Mouse (Mus musculus) hindbrain, postnatal 0 days (tissue): ENCODE measurements around the gene Nectin1. TPM values are rescaled to one million over a fixed set of nuclear protein-coding genes. Genes with fewer than 3 reads are reported as not detected.

Experiments used
- ATAC-seq: fragments of 200-750 bp; cut with Nextera tagmentation; 2 replicates; pipeline ENCODE4 v1.8.0; 2017; ENCODE audit warnings: mild to moderate bottlenecking, moderate TSS enrichment, moderate library complexity
- DNase-seq: peaks from one replicate; pipeline ENCODE4 v3.0.0-alpha.2; 2015; ENCODE audit warnings: low spot score
- H3K27ac ChIP-seq: fragments of 300-500 bp; sonication (generic); 2 replicates; pipeline ENCODE4 v1.5.1; 2014; ENCODE audit warnings: mild to moderate bottlenecking
- H3K27me3 ChIP-seq: fragments of 300-500 bp; sonication (generic); 2 replicates; pipeline ENCODE4 v1.6.1; 2014; ENCODE audit warnings: low read length, mixed read lengths; ENCODE audit not compliant: insufficient read depth
- H3K36me3 ChIP-seq: fragments of 300-500 bp; sonication (generic); 2 replicates; pipeline ENCODE4 v1.6.1; 2014; ENCODE audit warnings: low read length, mixed read lengths; ENCODE audit not compliant: insufficient read depth
- H3K4me1 ChIP-seq: fragments of 300-500 bp; sonication (generic); 2 replicates; pipeline ENCODE4 v1.6.1; 2014; ENCODE audit warnings: antibody characterized with exemption, low read length, mixed read lengths; ENCODE audit not compliant: insufficient read depth
- H3K4me2 ChIP-seq: fragments of 300-500 bp; sonication (generic); 2 replicates; pipeline ENCODE4 v1.6.1; 2014; ENCODE audit warnings: low read depth, mild to moderate bottlenecking, low read length, moderate library complexity, mixed read lengths
- H3K4me3 ChIP-seq: fragments of 300-500 bp; sonication (generic); 2 replicates; pipeline ENCODE4 v1.5.1; 2014; ENCODE audit warnings: low read length
- H3K9ac ChIP-seq: fragments of 300-500 bp; sonication (generic); replicated peaks from 2 replicates; pipeline ENCODE4 v1.6.1; 2014; ENCODE audit warnings: mild to moderate bottlenecking, low read length, moderate library complexity, mixed read lengths
- H3K9me3 ChIP-seq: fragments of 300-500 bp; sonication (generic); 2 replicates; pipeline ENCODE4 v1.6.1; 2016; ENCODE audit warnings: low read length, mixed read lengths
- CTCF ChIP-seq: IDR thresholded peaks from 2 replicates; pipeline ENCODE4 v1.5.1; 2016; ENCODE audit warnings: antibody characterized with exemption, control low read depth, low read depth
- WGBS: fragments of 180-500 bp; shearing (Covaris S2); extraction: QIAGEN DNeasy Blood & Tissue Kit; methylation state at CpG from one replicate; pipeline ENCODE4 v1.1.7; 2014; 5-methylcytosine and 5-hydroxymethylcytosine counted together
- polyA plus RNA-seq: library from polyadenylated mRNA; unstranded; fragments of >200 nt; fragmentation: Nextera tagmentation; extraction: Ambion mirVana; gene quantifications from 2 replicates; pipeline ENCODE4 v1.2.1, GENCODE M21; 2015
- total RNA-seq: library from RNA; depleted of rRNA; stranded (reverse); fragments of >200 nt; gene quantifications from 2 replicates; pipeline ENCODE4 v1.2.3, GENCODE M21; 2014

Gene Nectin1
- total and polyA plus RNA-seq, 2 experiments from 2014 or later: 17.1 to 72.8 TPM

DNA sequence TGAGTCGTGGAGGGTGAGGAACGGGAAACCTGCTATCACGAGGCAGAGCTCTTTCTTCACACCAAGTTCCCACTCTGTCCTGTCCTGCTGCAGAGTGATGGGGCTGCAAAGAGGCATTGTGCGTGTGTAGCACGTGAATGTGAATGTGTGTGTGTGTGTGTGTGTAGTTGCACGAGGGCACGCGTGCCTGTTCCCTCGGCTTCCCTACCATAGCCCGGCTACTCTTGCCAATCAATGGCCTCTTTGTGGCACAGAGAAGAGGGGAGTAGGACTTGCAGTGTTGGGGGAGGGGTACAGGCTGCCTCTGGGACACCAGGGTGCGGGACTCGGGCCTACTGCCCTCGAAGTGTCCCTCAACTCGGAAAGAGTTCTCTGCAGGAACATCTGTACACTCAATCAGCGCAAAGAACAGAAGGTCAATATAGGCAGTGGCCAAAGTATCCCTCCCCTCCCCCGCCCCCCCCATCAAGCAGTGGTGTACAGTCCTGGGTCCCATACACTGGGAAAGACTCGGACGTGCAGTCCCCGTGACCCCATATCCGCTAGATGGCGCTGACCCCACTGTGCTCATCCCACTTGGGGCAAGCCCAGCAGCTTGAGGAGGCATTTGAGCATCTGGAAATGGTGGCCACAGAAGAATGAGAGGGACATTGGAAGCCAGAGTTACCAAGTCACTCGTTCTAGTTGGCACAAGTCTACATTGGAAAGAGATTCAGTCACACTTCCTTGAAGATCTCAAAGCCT lies 13.3 kb upstream of the Nectin1 start:
- DNase-seq (peak; percentile 68), ATAC-seq (peak; percentile 82)
- H3K27me3 ChIP-seq: 0 out of 2 replicates have a peak, but pooled peaks cover 5% of the 10 kb centered on the region
- peaks cover 6% of the 10 kb centered on the region; the same call in 1 of the 2 replicates for H3K4me1 ChIP-seq
- no peak overlapping the region for H3K27ac ChIP-seq
- no peak overlapping the region for H3K4me2 ChIP-seq
- WGBS: 17% methylated on average over 22 of the region's 22 CpGs
- no peak overlapping the region for H3K9ac ChIP-seq
- H3K36me3 ChIP-seq: no peaks in the 10 kb centered on the region
- TF ChIP-seq CTCF: peak; percentile 66
- no peak overlapping the region for H3K4me3 ChIP-seq
- no peaks in the 10 kb centered on the region for H3K9me3 ChIP-seq

DNA sequence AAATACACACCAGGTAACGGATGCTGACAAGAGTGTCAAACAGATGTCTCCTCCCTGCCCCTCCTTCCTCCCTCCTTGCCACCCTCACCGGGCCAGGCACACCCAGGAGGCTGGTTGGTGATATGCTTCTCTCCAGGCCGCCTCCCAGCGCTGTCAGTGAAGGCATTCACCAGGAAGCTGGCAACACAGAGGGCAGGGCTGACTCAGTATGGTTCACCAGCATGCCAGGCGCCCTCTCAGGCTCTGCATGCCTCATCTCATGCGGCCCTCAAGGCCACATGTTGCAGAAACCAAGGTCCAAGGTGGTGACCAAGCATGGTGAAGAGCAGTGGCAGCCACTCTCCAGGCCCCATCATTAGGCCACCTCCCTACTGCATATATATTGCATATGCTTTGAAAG lies 11.9 kb upstream of the Nectin1 start:
- ATAC-seq: no peak
- Histone ChIP-seq H3K27me3 (0 out of 2 replicates have a peak, but pooled peaks cover 5% of the 10 kb centered on the region), H3K27ac (no peak overlapping the region), H3K4me3 (no peak overlapping the region), H3K9me3 (no peaks in the 10 kb centered on the region), H3K9ac (no peak overlapping the region), H3K36me3 (no peaks in the 10 kb centered on the region), H3K4me1 (peaks cover 6% of the 10 kb centered on the region; the same call in 1 of the 2 replicates), H3K4me2 (no peak overlapping the region)
- WGBS: 65% methylated on average over 6 of the region's 6 CpGs
- TF ChIP-seq CTCF: no peak
- DNase-seq: no peak

DNA sequence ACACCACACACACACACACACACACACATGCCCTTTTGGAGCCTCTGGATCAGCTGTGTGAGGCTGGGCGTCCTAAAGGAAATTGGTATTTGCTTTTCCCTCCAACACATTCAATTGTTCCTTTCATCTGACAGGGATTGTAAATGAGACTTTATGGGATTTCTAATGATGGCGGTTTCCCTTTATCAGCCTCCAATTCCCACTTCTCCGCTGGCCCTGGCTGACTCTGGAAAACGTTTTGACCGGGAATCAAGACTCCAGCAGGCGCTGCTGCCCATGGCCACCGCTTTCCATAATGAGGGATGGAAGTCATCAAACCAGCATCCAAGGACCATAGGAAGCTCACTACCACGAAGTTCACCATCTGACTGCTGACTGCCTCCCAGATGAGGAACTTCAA lies 11.1 kb upstream of the Nectin1 start:
- Histone ChIP-seq H3K36me3 (no peaks in the 10 kb centered on the region), H3K9me3 (no peaks in the 10 kb centered on the region), H3K27ac (no peak overlapping the region), H3K4me2 (no peak overlapping the region), H3K4me1 (peaks cover 11% of the 10 kb centered on the region), H3K4me3 (no peak overlapping the region), H3K9ac (no peak overlapping the region), H3K27me3 (0 out of 2 replicates have a peak, but pooled peaks cover 5% of the 10 kb centered on the region)
- no peak for ATAC-seq
- WGBS: 59% methylated on average over 8 of the region's 8 CpGs
- no peak for TF ChIP-seq CTCF
- DNase-seq: no peak

DNA sequence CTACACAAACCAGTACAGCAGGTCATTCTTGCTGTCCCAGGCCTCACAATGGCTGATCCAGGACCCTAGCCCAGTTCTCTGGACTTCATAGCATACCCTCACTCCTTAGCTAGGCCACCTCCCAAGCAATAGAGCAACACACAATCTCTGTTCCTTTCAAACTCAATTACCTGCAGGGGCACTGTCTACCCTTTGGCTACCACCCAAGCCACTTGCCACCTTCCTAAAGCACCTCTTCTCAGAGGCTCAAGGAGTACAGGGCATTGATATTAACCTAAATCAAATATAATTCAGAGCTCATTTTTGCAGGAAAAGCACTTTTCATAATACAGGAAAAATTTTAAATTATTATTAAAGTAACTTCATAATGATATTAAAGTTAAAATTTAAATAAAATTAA lies 8.8 kb upstream of the Nectin1 start:
- DNase-seq (no peak), ATAC-seq (no peak)
- H3K4me2 ChIP-seq: no peak overlapping the region
- no peak for TF ChIP-seq CTCF
- H3K9me3 ChIP-seq: no peaks in the 10 kb centered on the region
- no peaks in the 10 kb centered on the region for H3K27me3 ChIP-seq
- no peak overlapping the region for H3K4me3 ChIP-seq
- no peak overlapping the region for H3K27ac ChIP-seq
- no peaks in the 10 kb centered on the region for H3K36me3 ChIP-seq
- no peak overlapping the region for H3K9ac ChIP-seq
- peaks cover 14% of the 10 kb centered on the region for H3K4me1 ChIP-seq

DNA sequence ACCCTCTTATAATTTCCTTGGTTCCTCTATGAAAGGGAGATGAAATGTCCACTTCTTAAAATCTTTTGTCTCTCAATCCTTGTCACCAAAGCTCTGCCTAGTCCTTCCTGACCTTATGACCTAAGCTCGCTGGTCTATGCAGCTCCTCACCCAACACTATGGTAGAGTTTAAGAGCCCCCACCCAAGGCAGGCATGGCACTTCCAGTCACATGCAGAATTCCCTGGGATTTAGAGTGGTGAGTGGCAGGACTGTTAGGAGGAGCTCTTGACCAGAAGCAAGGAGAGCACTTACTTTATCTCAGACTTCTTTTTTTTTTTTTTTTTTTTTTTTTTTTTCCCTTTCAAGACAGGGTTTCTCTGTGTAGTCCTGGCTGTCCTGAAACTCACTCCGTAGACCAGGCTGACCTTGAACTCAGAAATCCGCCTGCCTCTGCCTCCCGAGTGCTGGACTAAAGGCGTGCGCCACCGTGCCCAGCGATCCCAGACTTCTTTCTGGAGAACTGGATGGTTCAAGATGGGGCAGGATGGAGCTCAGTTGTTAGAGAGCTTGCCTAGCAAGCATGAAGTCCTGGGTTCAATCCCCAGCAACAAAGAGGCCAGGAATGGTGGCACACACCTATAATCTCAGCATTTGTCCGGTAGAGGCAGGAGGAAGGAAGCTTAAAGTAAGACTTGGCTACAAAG lies 7.6 kb upstream of the Nectin1 start:
- Histone ChIP-seq H3K9me3 (no peaks in the 10 kb centered on the region), H3K27me3 (no peaks in the 10 kb centered on the region), H3K4me2 (no peak overlapping the region), H3K27ac (no peak overlapping the region), H3K4me1 (peaks cover 10% of the 10 kb centered on the region), H3K36me3 (no peaks in the 10 kb centered on the region), H3K9ac (no peak overlapping the region), H3K4me3 (no peak overlapping the region)
- WGBS: 97% methylated on average over 9 of the region's 9 CpGs
- no peak for TF ChIP-seq CTCF
- DNase-seq (no peak), ATAC-seq (no peak)

DNA sequence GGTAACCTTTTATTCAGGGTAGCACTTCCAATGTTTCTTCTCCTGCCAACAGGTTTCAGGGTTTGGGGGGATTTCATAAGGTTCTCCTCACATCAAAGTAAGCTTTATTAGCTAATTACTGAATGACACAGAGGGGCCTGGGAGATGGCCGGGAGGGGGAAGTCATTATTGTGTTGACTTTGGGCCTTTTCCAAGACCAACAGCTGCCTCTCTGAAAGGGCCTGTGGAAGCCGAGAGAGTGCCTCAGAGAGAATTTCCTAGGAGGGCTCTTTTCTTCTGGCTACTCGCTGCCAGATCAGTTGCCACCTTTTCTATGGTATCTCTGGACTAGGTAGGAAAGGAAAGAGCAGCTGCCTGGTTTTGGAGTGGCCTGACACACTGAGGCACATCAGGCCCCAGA lies 6.5 kb upstream of the Nectin1 start:
- WGBS: 18% methylated on average over 3 of the region's 3 CpGs
- H3K27me3 ChIP-seq: no peaks in the 10 kb centered on the region
- H3K27ac ChIP-seq: 0 out of 2 replicates have a peak overlapping the region, but pooled peaks have one; percentile 8
- H3K4me3 ChIP-seq: no peak overlapping the region
- peak overlapping the region; percentile 46 for H3K4me2 ChIP-seq
- no peaks in the 10 kb centered on the region for H3K9me3 ChIP-seq
- no peak for TF ChIP-seq CTCF
- no peaks in the 10 kb centered on the region for H3K36me3 ChIP-seq
- H3K9ac ChIP-seq: no peak overlapping the region
- ATAC-seq (0 out of 2 replicates have a peak, but pooled peaks have one; percentile 21), DNase-seq (peak; percentile 58)
- H3K4me1 ChIP-seq: peaks cover 10% of the 10 kb centered on the region
